9 mouse cellular contexts compared by ENCODE assay signal in the genomic region with DNA sequence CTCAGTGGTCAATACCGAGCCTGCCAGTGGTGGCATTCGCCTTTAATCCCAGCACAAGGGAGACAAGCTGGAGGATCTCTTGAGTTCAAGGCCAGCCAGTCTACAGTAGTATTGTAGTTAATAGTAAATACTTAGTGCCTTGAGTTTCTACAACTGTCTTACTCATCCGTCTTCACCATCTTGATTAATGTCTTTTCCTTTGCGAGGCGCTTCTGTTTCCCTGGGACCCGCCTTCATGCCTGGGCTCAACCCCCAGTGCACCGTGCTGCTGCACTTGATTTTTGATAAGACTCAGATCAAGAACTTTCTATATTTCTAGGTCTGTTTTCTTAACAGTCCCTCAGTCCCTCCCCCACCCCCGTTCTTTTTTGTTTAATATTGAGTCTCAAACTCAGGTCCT. TPM values are rescaled to one million over a fixed set of nuclear protein-coding genes. Genes with fewer than 3 reads are reported as not detected.
DNase-seq lines count a peak whose midpoint lies in the region; ATAC-seq and TF ChIP-seq lines count a peak whose summit lies in the region.
"Had no signal": no experiment of that assay in that cellular context is flagged by ENCODE, and none has a peak within 500 bp of the region (broad histone marks: within the 10 kb centered on the region; RNA-seq: fewer than 3 reads in every experiment).

No protein-coding gene starts in this region.

- no peak for TF ChIP-seq POLR2A in bone marrow macrophage, adult 2 months (IDR thresholded peaks at IDR 0.05; ENCODE audit: borderline replicate concordance, low read depth, low read length)

- peak overlapping the region; percentile 89 for H3K4me3 ChIP-seq in hindbrain, embryonic 10.5 days
- H3K4me3 ChIP-seq in hindbrain, embryonic 11.5 days (ENCODE audit: low read depth, low read length): no peak overlapping the region
- peak overlapping the region; percentile 98 for H3K4me3 ChIP-seq in bone marrow macrophage, adult 2 months (ENCODE audit: insufficient read depth, low read length)
- H3K4me3 ChIP-seq in hindbrain, embryonic 16.5 days (ENCODE audit: low read length): peak overlapping the region; percentile 83
- peak overlapping the region; percentile 93 for H3K4me3 ChIP-seq in midbrain, embryonic 15.5 days

- no peak overlapping the region for H3K4me2 ChIP-seq in hindbrain, embryonic 11.5 days (replicated peaks; ENCODE audit: low read depth, low read length)
- peak overlapping the region; percentile 82 for H3K4me2 ChIP-seq in hindbrain, embryonic 16.5 days (ENCODE audit: low read length)
- peak overlapping the region; percentile 92 for H3K4me2 ChIP-seq in midbrain, embryonic 15.5 days

- no peak for TF ChIP-seq CTCF in bone marrow macrophage, adult 2 months (IDR thresholded peaks at IDR 0.05; ENCODE audit: low read depth, low read length)

- no peak for ATAC-seq in hindbrain, embryonic 11.5 days (ENCODE audit: low FRiP score)
- ATAC-seq in hindbrain, embryonic 16.5 days: no peak
- ATAC-seq in midbrain, embryonic 15.5 days (replicated peaks): no peak
- ATAC-seq in granulocyte monocyte progenitor cell, adult 5-6 weeks (replicated peaks; ENCODE audit: poor library complexity, severe bottlenecking): no peak

- peaks cover 25% of the 10 kb centered on the region for H3K27me3 ChIP-seq in hindbrain, embryonic 10.5 days (ENCODE audit: insufficient read depth, poor library complexity, severe bottlenecking)
- H3K27me3 ChIP-seq in hindbrain, embryonic 11.5 days (ENCODE audit: control insufficient read depth, insufficient read depth, low read length): no peaks in the 10 kb centered on the region
- no peaks in the 10 kb centered on the region for H3K27me3 ChIP-seq in hindbrain, embryonic 16.5 days (replicated peaks; ENCODE audit: control insufficient read depth, insufficient read depth, low read length)
- H3K27me3 ChIP-seq in midbrain, embryonic 15.5 days (replicated peaks): no peaks in the 10 kb centered on the region

- 33% methylated on average over 8 of the region's 8 CpGs for WGBS in hindbrain, embryonic 10.5 days
- 39% methylated on average over 8 of the region's 8 CpGs for WGBS in hindbrain, embryonic 11.5 days
- 34% methylated on average over 8 of the region's 8 CpGs for WGBS in hindbrain, embryonic 16.5 days
- 42% methylated on average over 8 of the region's 8 CpGs for WGBS in midbrain, embryonic 15.5 days

- H3K9me3 ChIP-seq in hindbrain, embryonic 10.5 days: no peaks in the 10 kb centered on the region
- no peaks in the 10 kb centered on the region for H3K9me3 ChIP-seq in hindbrain, embryonic 11.5 days (ENCODE audit: control insufficient read depth, low read length)
- H3K9me3 ChIP-seq in hindbrain, embryonic 16.5 days (ENCODE audit: control insufficient read depth, low read length): no peaks in the 10 kb centered on the region
- no peaks in the 10 kb centered on the region for H3K9me3 ChIP-seq in midbrain, embryonic 15.5 days

- DNase-seq in hindbrain, embryonic 10.5 days (ENCODE audit: low spot score): no peak
- no peak for DNase-seq in hindbrain, embryonic 11.5 days (ENCODE audit: low spot score)
- DNase-seq in MN1 (ENCODE audit: low spot score): no peak
- no peak for DNase-seq in ovary, postnatal 36 days (ENCODE audit: low spot score)

- H3K27ac ChIP-seq in hindbrain, embryonic 10.5 days: no peak overlapping the region
- no peak overlapping the region for H3K27ac ChIP-seq in hindbrain, embryonic 11.5 days (ENCODE audit: low read depth, low read length)
- H3K27ac ChIP-seq in bone marrow macrophage, adult 2 months (ENCODE audit: insufficient read depth, low read depth, low read length): no peak overlapping the region
- H3K27ac ChIP-seq in hindbrain, embryonic 16.5 days (ENCODE audit: low read depth, low read length): no peak overlapping the region
- H3K27ac ChIP-seq in midbrain, embryonic 15.5 days: no peak overlapping the region

- peaks cover 20% of the 10 kb centered on the region for H3K4me1 ChIP-seq in hindbrain, embryonic 10.5 days (replicated peaks)
- H3K4me1 ChIP-seq in hindbrain, embryonic 11.5 days (replicated peaks; ENCODE audit: control insufficient read depth, insufficient read depth, low read length): no peaks in the 10 kb centered on the region
- H3K4me1 ChIP-seq in bone marrow macrophage, adult 2 months (ENCODE audit: control insufficient read depth, insufficient read depth, low read length): peaks cover 11% of the 10 kb centered on the region
- peaks cover 11% of the 10 kb centered on the region for H3K4me1 ChIP-seq in hindbrain, embryonic 16.5 days (ENCODE audit: control insufficient read depth, insufficient read depth, low read depth, low read length)
- peaks cover 22% of the 10 kb centered on the region for H3K4me1 ChIP-seq in midbrain, embryonic 15.5 days

- H3K9ac ChIP-seq in hindbrain, embryonic 11.5 days (ENCODE audit: low read depth, low read length): no peak overlapping the region
- H3K9ac ChIP-seq in hindbrain, embryonic 16.5 days (ENCODE audit: low read depth, low read length): no peak overlapping the region; the same call in 1 of the 2 replicates
- H3K9ac ChIP-seq in midbrain, embryonic 15.5 days: peak overlapping the region; percentile 77

- H3K36me3 ChIP-seq in hindbrain, embryonic 10.5 days: no peaks in the 10 kb centered on the region
- no peaks in the 10 kb centered on the region for H3K36me3 ChIP-seq in hindbrain, embryonic 11.5 days (ENCODE audit: control insufficient read depth, insufficient read depth, low read length)
- 0 out of 2 replicates have a peak, but pooled peaks cover 2% of the 10 kb centered on the region for H3K36me3 ChIP-seq in hindbrain, embryonic 16.5 days (ENCODE audit: control insufficient read depth, insufficient read depth, low read length)
- no peaks in the 10 kb centered on the region; the same call in 1 of the 2 replicates for H3K36me3 ChIP-seq in midbrain, embryonic 15.5 days (replicated peaks)

RNA-seq across cellular contexts. Expression of a gene that starts 2.4 kb away (rescaled TPM):
- 79.5 and 106 TPM in 2 replicates for polyA plus RNA-seq in hindbrain, embryonic 10.5 days (2016; fragmentation: Nextera tagmentation; extraction: Ambion mirVana)
- 116 and 125 TPM in 2 replicates for polyA plus RNA-seq in hindbrain, embryonic 11.5 days (2014; fragmentation: Nextera tagmentation; extraction: Ambion mirVana)
- polyA plus RNA-seq in bone marrow macrophage, adult 2 months (2012; ENCODE audit: insufficient read depth, insufficient read length, missing spikeins): 103 and 118 TPM in 2 replicates
- polyA plus RNA-seq in hindbrain, embryonic 16.5 days (2015; fragmentation: Nextera tagmentation; extraction: Ambion mirVana): 389 and 473 TPM in 2 replicates
- 263 and 274 TPM in 2 replicates for polyA plus RNA-seq in midbrain, embryonic 15.5 days (2015; fragmentation: Nextera tagmentation; extraction: Ambion mirVana)
- 153 and 168 TPM in 2 replicates for total RNA-seq in granulocyte monocyte progenitor cell, adult 5-6 weeks (2014; fragmentation: Nextera tagmentation)
- 161 and 207 TPM in 2 replicates for total RNA-seq in granulocyte monocyte progenitor cell, adult 5-6 weeks (2017)

RNA-seq across cellular contexts. Expression of a gene that starts 25.8 kb away (rescaled TPM):
- 76.0 and 97.4 TPM in 2 replicates for polyA plus RNA-seq in hindbrain, embryonic 10.5 days (2016; fragmentation: Nextera tagmentation; extraction: Ambion mirVana)
- polyA plus RNA-seq in hindbrain, embryonic 11.5 days (2014; fragmentation: Nextera tagmentation; extraction: Ambion mirVana): 72.5 and 79.6 TPM in 2 replicates
- polyA plus RNA-seq in bone marrow macrophage, adult 2 months (2012; ENCODE audit: insufficient read depth, insufficient read length, missing spikeins): 161 and 186 TPM in 2 replicates
- polyA plus RNA-seq in hindbrain, embryonic 16.5 days (2015; fragmentation: Nextera tagmentation; extraction: Ambion mirVana): 172 and 184 TPM in 2 replicates
- 191 and 200 TPM in 2 replicates for polyA plus RNA-seq in midbrain, embryonic 15.5 days (2015; fragmentation: Nextera tagmentation; extraction: Ambion mirVana)
- 84.0 and 86.0 TPM in 2 replicates for total RNA-seq in granulocyte monocyte progenitor cell, adult 5-6 weeks (2014; fragmentation: Nextera tagmentation)
- total RNA-seq in granulocyte monocyte progenitor cell, adult 5-6 weeks (2017): 32.9 and 33.3 TPM in 2 replicates

RNA-seq across cellular contexts. Expression of a gene that starts 49.2 kb away (rescaled TPM):
- 0.14 TPM in 1 of 2 replicates, not detected in the other for polyA plus RNA-seq in hindbrain, embryonic 10.5 days (2016; fragmentation: Nextera tagmentation; extraction: Ambion mirVana)
- polyA plus RNA-seq in hindbrain, embryonic 11.5 days (2014; fragmentation: Nextera tagmentation; extraction: Ambion mirVana): not detected in 2 replicates
- polyA plus RNA-seq in bone marrow macrophage, adult 2 months (2012; ENCODE audit: insufficient read depth, insufficient read length, missing spikeins): not detected in 2 replicates
- polyA plus RNA-seq in hindbrain, embryonic 16.5 days (2015; fragmentation: Nextera tagmentation; extraction: Ambion mirVana): not detected in 2 replicates
- polyA plus RNA-seq in midbrain, embryonic 15.5 days (2015; fragmentation: Nextera tagmentation; extraction: Ambion mirVana): not detected in 2 replicates
- total RNA-seq in granulocyte monocyte progenitor cell, adult 5-6 weeks (2014; fragmentation: Nextera tagmentation): not detected in 2 replicates
- not detected in 2 replicates for total RNA-seq in granulocyte monocyte progenitor cell, adult 5-6 weeks (2017)
- total RNA-seq: left cerebral cortex, postnatal 4 days had no signal

RNA-seq across cellular contexts. Expression of a gene that starts 52.2 kb away (rescaled TPM):
- polyA plus RNA-seq in hindbrain, embryonic 10.5 days (2016; fragmentation: Nextera tagmentation; extraction: Ambion mirVana): 0.44 and 0.89 TPM in 2 replicates
- polyA plus RNA-seq in hindbrain, embryonic 11.5 days (2014; fragmentation: Nextera tagmentation; extraction: Ambion mirVana): 1.5 TPM in 2 replicates
- polyA plus RNA-seq in bone marrow macrophage, adult 2 months (2012; ENCODE audit: insufficient read depth, insufficient read length, missing spikeins): 0.24 and 0.67 TPM in 2 replicates
- 16.4 and 16.9 TPM in 2 replicates for polyA plus RNA-seq in hindbrain, embryonic 16.5 days (2015; fragmentation: Nextera tagmentation; extraction: Ambion mirVana)
- polyA plus RNA-seq in midbrain, embryonic 15.5 days (2015; fragmentation: Nextera tagmentation; extraction: Ambion mirVana): 19.1 and 19.9 TPM in 2 replicates
- total RNA-seq in granulocyte monocyte progenitor cell, adult 5-6 weeks (2014; fragmentation: Nextera tagmentation): not detected in 2 replicates
- total RNA-seq in granulocyte monocyte progenitor cell, adult 5-6 weeks (2017): not detected in 2 replicates
